Mouse (Mus musculus) midbrain, postnatal 0 days (tissue): ENCODE results near the gene Itgb1bp1. TPM values are rescaled to one million over a fixed set of nuclear protein-coding genes. Genes with fewer than 3 reads are reported as not detected.

Source experiments
- ATAC-seq: fragments of 200-750 bp; cut with Nextera tagmentation; 2 replicates; pipeline ENCODE4 v1.8.0; 2017; ENCODE audit warnings: moderate number of reproducible peaks, mild to moderate bottlenecking, moderate TSS enrichment, moderate library complexity; ENCODE audit not compliant: low FRiP score
- DNase-seq: peaks from one replicate; pipeline ENCODE4 v3.0.0-alpha.2; 2015; ENCODE audit warnings: low spot score
- H3K27ac ChIP-seq: fragments of 300-500 bp; sonication (generic); 2 replicates; pipeline ENCODE4 v1.5.1; 2014; ENCODE audit warnings: low read depth, mild to moderate bottlenecking, low read length, mixed read lengths
- H3K27me3 ChIP-seq: fragments of 300-500 bp; sonication (generic); 2 replicates; pipeline ENCODE4 v1.6.1; 2014; ENCODE audit warnings: low read length, control low read depth, mixed read lengths; ENCODE audit not compliant: insufficient read depth
- H3K36me3 ChIP-seq: fragments of 300-500 bp; sonication (generic); 2 replicates; pipeline ENCODE4 v1.6.1; 2014; ENCODE audit warnings: low read length, control low read depth, mixed read lengths; ENCODE audit not compliant: insufficient read depth
- H3K4me1 ChIP-seq: fragments of 300-500 bp; sonication (generic); 2 replicates; pipeline ENCODE4 v1.6.1; 2014; ENCODE audit warnings: mild to moderate bottlenecking, control low read depth, antibody characterized with exemption, low read length, mixed read lengths; ENCODE audit not compliant: insufficient read depth
- H3K4me2 ChIP-seq: fragments of 300-500 bp; sonication (generic); 2 replicates; pipeline ENCODE4 v1.6.1; 2014; ENCODE audit warnings: low read depth, mild to moderate bottlenecking, low read length, mixed read lengths; ENCODE audit not compliant: poor library complexity, severe bottlenecking
- H3K4me3 ChIP-seq: fragments of 300-500 bp; sonication (generic); 2 replicates; pipeline ENCODE4 v1.5.1; 2014; ENCODE audit warnings: low read depth, mild to moderate bottlenecking, low read length, moderate library complexity
- H3K9ac ChIP-seq: fragments of 300-500 bp; sonication (generic); replicated peaks from 2 replicates; pipeline ENCODE4 v1.6.1; 2014; ENCODE audit warnings: mild to moderate bottlenecking, low read length, moderate library complexity, mixed read lengths; ENCODE audit not compliant: poor library complexity, severe bottlenecking
- H3K9me3 ChIP-seq: fragments of 300-500 bp; sonication (generic); 2 replicates; pipeline ENCODE4 v1.6.1; 2016; ENCODE audit warnings: low read length, control low read depth
- CTCF ChIP-seq: IDR thresholded peaks from 2 replicates; pipeline ENCODE4 v1.5.1; 2016; ENCODE audit warnings: antibody characterized with exemption, mild to moderate bottlenecking
- WGBS: fragments of 180-500 bp; shearing (Covaris S2); extraction: QIAGEN DNeasy Blood & Tissue Kit; methylation state at CpG from one replicate; pipeline ENCODE4 v1.1.7; 2014; 5-methylcytosine and 5-hydroxymethylcytosine counted together
- polyA plus RNA-seq: library from polyadenylated mRNA; unstranded; fragments of >200 nt; fragmentation: Nextera tagmentation; extraction: Ambion mirVana; gene quantifications from 2 replicates; pipeline ENCODE4 v1.2.1, GENCODE M21; 2015
- total RNA-seq: library from RNA; depleted of rRNA; stranded (reverse); fragments of >200 nt; gene quantifications from 2 replicates; pipeline ENCODE4 v1.2.3, GENCODE M21; 2014

Itgb1bp1 gene
- total and polyA plus RNA-seq, 2 experiments from 2014 or later: 17.5 to 30.0 TPM

DNA sequence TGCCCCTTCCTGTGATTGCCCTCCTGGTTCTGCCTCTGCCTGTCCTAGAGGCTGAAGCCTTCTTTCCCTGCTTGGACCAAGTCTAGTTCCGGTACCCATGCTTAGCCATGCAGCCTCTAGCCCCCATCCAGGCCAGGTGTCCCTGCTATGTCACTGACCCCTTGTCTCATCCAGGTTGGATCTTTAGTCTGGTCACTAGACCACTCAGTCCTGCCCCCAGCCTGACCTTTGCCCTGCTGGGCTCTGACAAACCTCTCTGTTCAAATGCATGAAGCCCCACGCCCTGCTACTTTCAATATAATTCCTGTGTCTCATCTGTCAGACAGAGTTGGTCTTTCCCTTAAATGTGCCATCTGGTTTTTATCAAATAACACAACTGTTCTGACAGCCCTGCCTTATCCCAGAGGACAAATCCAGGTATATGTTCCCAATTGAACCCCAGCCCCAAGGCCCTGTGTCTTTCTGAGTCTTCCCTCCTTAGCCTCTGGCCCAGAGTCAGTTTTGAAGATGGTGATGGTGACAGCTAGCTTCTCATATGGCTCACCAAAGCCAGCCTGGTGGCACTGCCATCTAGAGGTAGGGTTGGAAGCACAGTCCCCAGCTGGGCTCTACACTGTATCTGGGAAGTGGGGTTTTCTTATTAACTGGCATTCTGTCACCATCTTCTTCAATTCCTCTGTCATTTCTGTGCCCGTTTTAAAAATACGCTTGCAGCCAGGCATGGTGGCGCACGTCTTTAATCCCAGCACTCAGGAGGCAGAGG is 25.4 kb downstream of the Itgb1bp1 start:
- peak; percentile 45 for TF ChIP-seq CTCF
- Histone ChIP-seq H3K4me3 (no peak overlapping the region), H3K9ac (no peak overlapping the region; the same call in 1 of the 2 replicates), H3K4me1 (no peaks in the 10 kb centered on the region), H3K9me3 (no peaks in the 10 kb centered on the region), H3K27ac (no peak overlapping the region), H3K4me2 (no peak overlapping the region), H3K27me3 (no peaks in the 10 kb centered on the region), H3K36me3 (peaks cover 60% of the 10 kb centered on the region)
- no peak for DNase-seq
- no peak for ATAC-seq
- 98% methylated on average over 6 of the region's 6 CpGs for WGBS

DNA sequence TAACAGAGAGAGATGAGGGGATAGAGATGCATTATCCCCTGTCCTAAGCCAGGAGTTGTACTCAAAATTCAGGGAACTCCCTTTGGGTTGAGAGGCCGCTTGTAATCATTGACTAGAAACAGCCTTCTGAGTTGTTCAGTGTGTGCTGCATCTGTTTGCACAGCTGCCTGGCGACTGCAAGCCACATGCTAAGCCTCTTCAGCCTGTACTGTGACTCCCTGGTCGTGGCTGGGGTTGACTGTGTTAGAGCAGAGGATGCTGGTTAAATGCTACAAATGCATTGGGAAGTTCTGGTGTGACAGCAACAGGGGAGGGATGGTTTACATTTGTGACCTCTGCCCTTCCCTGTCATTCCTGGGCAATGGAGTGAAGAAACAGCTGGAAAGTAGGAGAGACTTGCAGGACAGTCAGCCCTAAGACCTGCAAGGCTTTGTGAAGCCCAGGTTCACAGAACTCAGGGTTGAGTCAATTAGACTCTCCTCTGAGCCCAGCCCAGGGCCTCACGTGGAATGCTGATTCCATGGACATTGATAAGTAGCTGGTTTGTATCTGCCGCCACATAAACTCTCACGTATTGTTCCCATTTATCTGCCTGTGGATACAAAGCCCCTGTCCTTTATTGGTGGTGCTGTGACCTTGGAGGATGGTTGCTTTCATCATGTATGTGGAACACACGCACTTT is 38.2 kb downstream of the Itgb1bp1 start:
- ATAC-seq (no peak), DNase-seq (no peak)
- H3K4me1 ChIP-seq: no peaks in the 10 kb centered on the region
- no peak for TF ChIP-seq CTCF
- 87% methylated on average over 7 of the region's 7 CpGs for WGBS
- no peak overlapping the region for H3K4me3 ChIP-seq
- H3K9me3 ChIP-seq: no peaks in the 10 kb centered on the region
- H3K36me3 ChIP-seq: peaks cover 73% of the 10 kb centered on the region
- H3K27ac ChIP-seq: no peak overlapping the region
- H3K4me2 ChIP-seq: no peak overlapping the region
- no peaks in the 10 kb centered on the region for H3K27me3 ChIP-seq
- H3K9ac ChIP-seq: no peak overlapping the region

DNA sequence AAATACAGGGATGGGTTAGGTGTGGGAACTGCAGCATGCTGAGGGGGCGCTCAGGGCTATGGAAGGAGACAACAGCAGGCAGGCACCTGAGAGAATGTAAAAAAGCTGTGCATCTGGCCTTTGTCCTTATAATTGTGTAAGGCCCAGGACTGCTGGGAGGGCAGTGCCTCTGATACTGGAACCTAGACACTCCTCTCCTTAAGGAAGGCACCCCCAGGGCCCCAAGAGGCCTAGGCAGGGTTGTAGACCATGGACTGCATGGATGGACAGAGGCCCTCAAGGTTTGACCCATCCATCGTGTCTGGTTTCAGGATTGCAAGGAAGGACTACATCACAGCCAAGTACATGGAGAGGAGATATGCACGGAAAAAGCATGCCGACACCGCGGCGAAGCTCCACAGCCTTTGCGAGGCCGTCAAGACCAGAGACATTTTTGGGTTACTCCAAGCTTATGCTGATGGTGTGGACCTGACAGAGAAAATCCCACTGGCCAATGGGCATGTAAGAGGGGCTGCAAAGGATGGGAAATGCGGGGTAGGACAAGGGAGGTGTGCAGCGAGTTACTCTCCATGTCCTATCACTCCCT is 41.6 kb downstream of the Itgb1bp1 start:
- WGBS: 98% methylated on average over 11 of the region's 11 CpGs
- Histone ChIP-seq H3K4me2 (no peak overlapping the region), H3K27me3 (no peaks in the 10 kb centered on the region), H3K4me1 (no peaks in the 10 kb centered on the region), H3K36me3 (peaks cover 57% of the 10 kb centered on the region), H3K9me3 (no peaks in the 10 kb centered on the region), H3K27ac (no peak overlapping the region), H3K9ac (no peak overlapping the region), H3K4me3 (no peak overlapping the region)
- ATAC-seq (no peak), DNase-seq (no peak)
- TF ChIP-seq CTCF: no peak

DNA sequence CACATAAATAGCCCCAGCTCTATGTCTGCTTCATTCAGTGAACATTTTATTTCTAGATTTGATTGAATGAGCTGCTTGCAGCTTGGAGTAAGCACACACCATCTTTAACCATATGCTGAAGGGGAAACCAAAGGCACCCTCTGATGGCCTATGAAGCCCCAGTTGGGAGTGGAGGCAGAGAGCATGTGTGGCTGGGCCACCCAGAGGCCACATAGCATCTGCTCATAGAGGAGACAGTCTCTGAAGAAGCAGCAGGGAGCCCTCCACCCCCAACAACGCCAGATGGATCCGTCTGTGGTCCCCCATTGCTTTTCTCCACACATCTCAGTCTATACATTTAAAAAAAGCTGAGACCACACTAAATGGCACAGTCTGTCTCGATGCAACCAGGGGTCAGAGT is 44.1 kb downstream of the Itgb1bp1 start:
- Histone ChIP-seq H3K9ac (no peak overlapping the region), H3K27ac (no peak overlapping the region), H3K36me3 (peaks cover 64% of the 10 kb centered on the region), H3K4me2 (no peak overlapping the region), H3K9me3 (no peaks in the 10 kb centered on the region), H3K27me3 (no peaks in the 10 kb centered on the region), H3K4me1 (no peaks in the 10 kb centered on the region), H3K4me3 (no peak overlapping the region)
- TF ChIP-seq CTCF: no peak
- ATAC-seq (no peak), DNase-seq (no peak)
- 79% methylated on average over 3 of the region's 3 CpGs for WGBS

DNA sequence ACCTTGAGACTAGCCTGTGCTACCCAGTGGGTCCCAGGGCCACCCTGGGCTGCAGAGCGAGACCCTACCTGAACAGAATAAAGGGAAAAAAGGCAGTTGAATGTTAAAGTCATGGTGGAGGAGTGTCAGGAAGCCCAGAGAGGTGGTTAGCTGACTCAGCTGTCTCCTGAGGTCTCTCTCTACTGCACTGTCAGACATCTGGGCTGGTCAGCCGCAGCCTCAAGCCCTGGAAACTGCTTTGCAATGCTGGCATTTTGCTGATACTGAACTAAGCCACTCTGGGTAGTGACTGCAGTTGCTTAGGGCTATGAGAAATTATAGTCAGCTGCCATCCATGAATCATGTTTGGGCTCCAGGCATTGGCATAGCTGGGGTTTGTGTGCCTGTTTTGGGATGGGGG is 51.5 kb downstream of the Itgb1bp1 start:
- H3K4me1 ChIP-seq: no peaks in the 10 kb centered on the region
- H3K4me3 ChIP-seq: no peak overlapping the region
- no peak overlapping the region for H3K9ac ChIP-seq
- no peaks in the 10 kb centered on the region for H3K27me3 ChIP-seq
- peaks cover 47% of the 10 kb centered on the region; the same call in 1 of the 2 replicates for H3K36me3 ChIP-seq
- DNase-seq (no peak), ATAC-seq (no peak)
- H3K4me2 ChIP-seq: no peak overlapping the region
- 93% methylated on average over 2 of the region's 2 CpGs for WGBS
- no peak overlapping the region for H3K27ac ChIP-seq
- TF ChIP-seq CTCF: no peak
- H3K9me3 ChIP-seq: no peaks in the 10 kb centered on the region

DNA sequence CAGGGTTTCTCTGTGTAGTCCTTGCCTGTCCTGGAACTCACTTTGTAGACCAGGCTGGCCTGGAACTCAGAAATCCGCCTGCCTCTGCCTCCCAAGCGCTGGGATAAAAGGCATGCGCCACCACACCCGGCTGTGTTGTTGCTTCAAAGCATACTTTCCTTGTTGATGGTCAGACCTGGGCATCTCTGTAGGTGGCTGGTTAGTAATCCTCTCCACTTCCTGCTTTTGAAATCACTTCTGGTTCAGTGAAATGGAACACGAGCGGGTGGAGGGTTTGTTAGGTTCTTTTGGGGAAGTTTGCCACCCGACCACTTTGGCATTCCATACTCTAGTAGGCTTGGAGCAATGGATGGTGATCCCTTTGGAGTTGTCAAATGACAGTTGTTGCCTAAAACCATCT is 52.4 kb downstream of the Itgb1bp1 start:
- H3K9me3 ChIP-seq: no peaks in the 10 kb centered on the region
- peaks cover 41% of the 10 kb centered on the region; the same call in 1 of the 2 replicates for H3K36me3 ChIP-seq
- H3K4me2 ChIP-seq: no peak overlapping the region
- H3K4me3 ChIP-seq: no peak overlapping the region
- no peaks in the 10 kb centered on the region for H3K27me3 ChIP-seq
- no peak overlapping the region for H3K27ac ChIP-seq
- no peaks in the 10 kb centered on the region for H3K4me1 ChIP-seq
- 87% methylated on average over 7 of the region's 7 CpGs for WGBS
- ATAC-seq (no peak), DNase-seq (no peak)
- H3K9ac ChIP-seq: no peak overlapping the region
- TF ChIP-seq CTCF: no peak
